Mouse (Mus musculus): Measurements from ENCODE around the gene Sptssa. TPM values are rescaled to one million over a fixed set of nuclear protein-coding genes. Genes with fewer than 3 reads are reported as not detected.

Gene Sptssa
- total RNA-seq, 4 experiments from 2014 or later = 26.2 to 28.0 (median 26.7) TPM

GRCm38 (mm10) chr12:54655292-54656038 is 908 bp downstream of the Sptssa start:
- DNase-seq (ENCODE audit: low spot score in 2 of 2) = no peak

DNA sequence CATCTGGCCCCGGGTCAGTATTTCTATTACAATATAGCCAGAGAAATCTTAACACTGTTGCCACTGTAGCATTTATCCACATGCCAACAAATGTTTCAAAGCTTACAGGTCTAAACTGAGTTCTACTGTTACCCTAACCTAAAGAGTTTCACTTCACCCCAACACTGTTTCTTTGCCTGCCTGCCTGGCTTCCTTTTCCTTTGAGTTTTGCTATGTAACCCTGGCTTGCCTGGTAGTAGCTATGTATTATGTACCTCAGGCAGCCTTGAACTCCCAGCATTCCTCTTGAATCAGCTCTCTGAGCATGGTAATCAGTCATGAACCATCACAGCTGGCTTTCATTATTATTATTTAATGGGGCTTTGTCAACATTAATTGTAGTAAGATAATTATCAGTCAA is 1.6 kb downstream of the Sptssa start:
- DNase-seq (ENCODE audit: low spot score in 2 of 2) = no peak

- no peak for DNase-seq (ENCODE audit: low spot score in 2 of 2)
Measured at GRCm38 (mm10) chr12:54654141-54654540, 2.2 kb downstream of the Sptssa start.

- no peak for DNase-seq (ENCODE audit: low spot score in 2 of 2)
Measured at GRCm38 (mm10) chr12:54652346-54652745, 4.0 kb downstream of the Sptssa start.

DNA sequence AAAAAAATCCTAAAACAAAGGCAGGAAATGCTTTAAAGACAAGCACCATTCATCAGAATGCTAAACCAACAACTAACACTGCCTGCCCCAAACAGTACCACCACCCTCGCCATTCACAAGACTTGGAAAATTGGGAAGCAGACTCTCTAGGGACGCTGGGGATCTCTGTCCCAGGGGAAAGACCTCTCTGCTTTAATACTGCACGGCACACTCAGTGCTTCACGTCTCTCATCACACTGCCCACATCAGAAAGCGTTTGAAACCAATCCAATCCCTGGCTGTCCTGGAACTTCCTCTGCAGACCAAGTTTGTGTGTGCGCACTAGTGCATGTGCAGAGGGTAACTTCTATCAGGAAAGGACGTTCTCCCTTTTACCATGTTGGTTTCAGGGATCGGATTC is 4.6 kb downstream of the Sptssa start:
- DNase-seq (ENCODE audit: low spot score in 2 of 2) = no peak

DNA sequence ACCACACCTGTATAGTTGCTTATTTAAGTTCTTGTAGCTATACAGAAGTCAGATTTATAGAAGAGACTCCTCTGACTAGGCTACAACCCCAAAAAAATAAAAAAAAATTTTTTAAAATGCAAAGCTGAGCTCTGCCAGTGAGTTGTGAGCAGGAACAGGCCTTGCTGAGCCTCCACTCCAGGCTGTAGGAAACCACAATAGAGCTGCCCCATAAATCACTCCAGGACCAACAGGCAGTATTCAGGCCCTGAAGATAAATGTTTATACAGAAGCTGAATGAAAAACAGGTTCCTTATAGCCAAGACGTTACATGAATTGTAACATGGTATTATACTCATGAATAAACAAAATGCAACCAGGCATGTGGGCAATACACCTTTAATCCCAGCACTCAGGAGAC is 5.2 kb downstream of the Sptssa start:
- DNase-seq (ENCODE audit: low spot score in 2 of 2) = no peak

- DNase-seq (ENCODE audit: low spot score in 2 of 2) = no peak
Measured at GRCm38 (mm10) chr12:54644947-54645346, 11.4 kb downstream of the Sptssa start.

- DNase-seq (ENCODE audit: low spot score in 2 of 2) = no peak
Measured at GRCm38 (mm10) chr12:54643320-54643892, 13.0 kb downstream of the Sptssa start.

GRCm38 (mm10) chr12:54641374-54641773 is 15.0 kb downstream of the Sptssa start:
- DNase-seq (ENCODE audit: low spot score in 2 of 2) = no peak

DNA sequence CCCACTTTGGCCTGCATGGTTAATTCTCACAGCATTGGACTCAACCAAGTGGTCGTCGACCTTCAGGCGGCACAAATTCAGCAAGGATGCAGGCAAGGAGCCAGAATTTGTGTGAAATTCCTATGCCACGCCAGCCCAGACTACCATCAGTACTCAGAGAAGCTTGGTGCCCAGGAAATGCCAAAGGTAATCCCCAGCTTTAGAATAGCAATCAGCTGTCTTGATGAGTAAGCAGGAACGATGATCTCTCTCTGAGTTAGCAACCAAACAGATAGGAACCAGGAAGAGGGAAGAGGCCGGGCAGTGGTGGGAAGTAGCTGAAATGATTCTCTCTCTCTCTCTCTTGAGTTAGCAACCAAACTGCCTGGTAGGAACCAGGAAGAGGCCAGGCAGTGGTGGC is 16.1 kb downstream of the Sptssa start:
- DNase-seq (ENCODE audit: low spot score in 2 of 2) = no peak

DNA sequence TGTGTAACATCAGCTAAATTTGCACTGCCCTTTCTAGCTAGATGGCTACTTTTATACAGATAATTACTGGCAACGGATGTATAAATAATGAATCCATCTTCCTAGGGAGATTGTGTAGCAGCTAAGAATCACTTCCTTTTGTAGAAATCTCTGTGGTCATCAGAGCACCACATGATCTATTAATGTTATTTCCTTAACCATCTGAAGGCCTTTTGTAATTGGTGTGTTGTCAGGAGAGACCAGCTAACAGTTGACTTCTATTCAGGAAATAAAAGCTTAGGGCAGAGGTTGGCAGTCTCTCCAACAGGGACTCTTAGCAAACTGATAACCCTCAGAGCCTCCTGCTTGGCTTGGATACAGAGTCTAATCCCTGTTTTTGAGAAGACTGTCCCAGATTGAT is 19.3 kb downstream of the Sptssa start:
- DNase-seq (ENCODE audit: low spot score in 2 of 2) = no peak

- no peak for DNase-seq (ENCODE audit: low spot score in 2 of 2)
Measured at GRCm38 (mm10) chr12:54632141-54632540, 24.2 kb downstream of the Sptssa start.

DNA sequence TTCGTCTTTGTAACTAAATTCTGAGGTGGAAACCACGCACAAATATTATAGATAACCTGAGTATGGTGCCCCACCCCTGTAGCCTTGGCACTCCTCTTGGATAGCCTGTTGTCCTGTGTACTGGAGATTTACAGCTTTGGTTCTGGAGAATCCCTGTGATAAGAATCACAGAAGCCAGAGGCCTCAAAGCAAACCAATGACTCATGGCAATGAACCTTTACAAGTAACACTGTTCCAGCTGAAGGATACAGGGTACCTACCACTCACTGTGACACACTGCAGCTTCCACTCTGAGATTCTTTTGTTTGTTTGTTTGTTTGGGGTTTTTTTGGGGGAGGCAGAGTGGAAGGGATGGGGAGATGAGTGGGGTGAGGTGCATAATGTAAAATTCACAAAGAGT is 34.4 kb downstream of the Sptssa start:
- no peak for DNase-seq (ENCODE audit: low spot score in 2 of 2)

DNA sequence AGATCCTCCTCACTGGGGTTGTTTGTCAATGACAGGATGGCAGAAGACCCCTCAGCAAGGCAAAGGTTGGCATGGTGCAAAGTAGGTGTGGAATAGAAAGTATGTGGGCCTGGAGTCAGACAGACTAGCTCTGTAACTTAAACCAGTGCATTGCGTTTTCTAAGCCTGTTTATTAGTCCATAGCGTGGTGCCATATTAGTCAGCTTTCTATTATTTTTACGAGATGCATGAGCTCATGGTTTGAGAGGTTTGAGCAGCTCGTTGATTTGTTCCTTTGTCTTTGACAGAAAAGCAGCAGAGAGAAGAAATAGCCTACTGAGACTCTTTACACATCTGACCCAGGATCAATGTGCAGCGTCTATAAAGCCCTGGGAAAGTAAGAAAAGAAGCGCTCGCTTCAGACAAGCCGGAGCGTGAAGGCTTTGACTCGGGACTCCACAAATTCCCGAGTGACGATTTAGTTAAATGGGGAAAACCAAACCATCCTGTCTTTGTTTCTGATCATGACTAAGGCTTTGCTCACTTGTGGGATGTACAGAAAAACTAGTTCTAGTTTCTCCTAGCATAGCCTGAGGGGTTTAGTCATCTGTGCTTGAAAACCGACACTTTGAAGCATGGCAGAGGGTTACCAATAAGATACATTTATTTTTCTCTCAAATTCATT is 36.2 kb downstream of the Sptssa start:
- no peak for DNase-seq (ENCODE audit: low spot score in 2 of 2)

DNA sequence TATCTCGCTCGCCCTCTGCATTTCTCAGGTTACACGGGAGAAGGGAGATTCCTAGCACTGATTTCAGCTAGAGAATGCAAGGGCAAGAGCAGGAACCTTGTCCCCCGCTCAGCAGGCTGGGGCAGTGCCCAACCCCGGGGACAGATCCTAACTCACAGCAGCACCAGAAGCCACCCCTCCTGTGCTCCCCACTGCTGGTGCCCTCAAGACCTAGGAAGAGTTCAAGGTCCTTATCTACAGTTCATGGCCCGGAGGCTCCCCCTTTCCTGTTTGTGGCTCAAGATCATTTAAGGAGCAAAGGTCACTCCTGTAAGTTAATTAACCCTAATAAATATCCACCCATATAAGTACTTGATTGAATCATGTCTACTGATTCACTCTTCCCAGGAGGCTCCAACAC is 47.4 kb downstream of the Sptssa start:
- DNase-seq (ENCODE audit: low spot score in 2 of 2) = no peak

- DNase-seq (ENCODE audit: low spot score in 2 of 2) = no peak
Measured at GRCm38 (mm10) chr12:54605203-54605602, 51.2 kb downstream of the Sptssa start.

GRCm38 (mm10) chr12:54603542-54604167 is 52.7 kb downstream of the Sptssa start:
- DNase-seq (ENCODE audit: low spot score in 2 of 2) = no peak

GRCm38 (mm10) chr12:54600482-54600881 is 55.9 kb downstream of the Sptssa start:
- DNase-seq (ENCODE audit: low spot score in 2 of 2) = peak; percentile 63 to 74

- DNase-seq (ENCODE audit: low spot score in 2 of 2) = no peak
Measured at GRCm38 (mm10) chr12:54598358-54598757, 58.0 kb downstream of the Sptssa start.

GRCm38 (mm10) chr12:54596715-54597114 is 59.7 kb downstream of the Sptssa start:
- DNase-seq (ENCODE audit: low spot score in 2 of 2) = no peak

Data from layer of hippocampus, adult 8-10 months (tissue).